In genomic region chr13:69717860-69718598, GRCm38 (mm10) we compare ENCODE assay signal across 15 mouse cellular contexts. TPM values are rescaled to one million over a fixed set of nuclear protein-coding genes. Genes with fewer than 3 reads are reported as not detected.
DNase-seq lines count a peak whose midpoint lies in the region; ATAC-seq lines count a peak whose summit lies in the region.
"Had no signal": no experiment of that assay in that cellular context is flagged by ENCODE, and none has a peak within 500 bp of the region (broad histone marks: within the 10 kb centered on the region; RNA-seq: fewer than 3 reads in every experiment).

No protein-coding gene starts in this region.

- DNase-seq in embryo, embryonic 10.5 days (ENCODE audit: low spot score) = peak; percentile 70
- DNase-seq in hindbrain, embryonic 10.5 days (ENCODE audit: low spot score) = peak; percentile 22
- peak; percentile 65 for DNase-seq in retina, embryonic 14.5 days (ENCODE audit: low spot score)
- DNase-seq in gastrocnemius, adult 18-20 months (ENCODE audit: low spot score) = no peak
- no peak for DNase-seq in urinary bladder, postnatal 36 days (ENCODE audit: low spot score in 2 of 2)
- DNase-seq in adrenal gland, postnatal 14 days = no peak
- DNase-seq: adrenal gland, adult 8-10 months; cerebellum, adult 8-10 months; gastrocnemius, postnatal 36 days; kidney, postnatal 10 days; right cerebral cortex, postnatal 14 days had no signal

- 0 out of 2 replicates have a peak, but pooled peaks have one; percentile 12 for ATAC-seq in midbrain, embryonic 12.5 days (ENCODE audit: low FRiP score, low read depth)
- ATAC-seq in midbrain, embryonic 16.5 days = no peak

- H3K27me3 ChIP-seq in midbrain, embryonic 12.5 days = no peaks in the 10 kb centered on the region
- no peaks in the 10 kb centered on the region for H3K27me3 ChIP-seq in midbrain, embryonic 16.5 days (ENCODE audit: control insufficient read depth, insufficient read depth, low read depth, low read length)
- no peaks in the 10 kb centered on the region for H3K27me3 ChIP-seq in hindbrain, embryonic 10.5 days (ENCODE audit: insufficient read depth, poor library complexity, severe bottlenecking)
- H3K27me3 ChIP-seq: CH12.LX had no signal

- H3K4me3 ChIP-seq in midbrain, embryonic 12.5 days = no peak overlapping the region
- no peak overlapping the region for H3K4me3 ChIP-seq in midbrain, embryonic 16.5 days (ENCODE audit: low read depth, low read length)
- no peak overlapping the region for H3K4me3 ChIP-seq in hindbrain, embryonic 10.5 days

- no peak overlapping the region for H3K27ac ChIP-seq in midbrain, embryonic 12.5 days (replicated peaks)
- no peak overlapping the region for H3K27ac ChIP-seq in midbrain, embryonic 16.5 days (ENCODE audit: low read length)
- no peak overlapping the region for H3K27ac ChIP-seq in hindbrain, embryonic 10.5 days

- peaks cover 16% of the 10 kb centered on the region for H3K4me1 ChIP-seq in midbrain, embryonic 12.5 days
- H3K4me1 ChIP-seq in midbrain, embryonic 16.5 days (ENCODE audit: control insufficient read depth, insufficient read depth, low read length) = peaks cover 3% of the 10 kb centered on the region; the same call in 1 of the 2 replicates
- peaks cover 30% of the 10 kb centered on the region for H3K4me1 ChIP-seq in hindbrain, embryonic 10.5 days (replicated peaks)

- no peaks in the 10 kb centered on the region for H3K36me3 ChIP-seq in midbrain, embryonic 12.5 days
- H3K36me3 ChIP-seq in midbrain, embryonic 16.5 days (ENCODE audit: control insufficient read depth, insufficient read depth, low read length) = no peaks in the 10 kb centered on the region
- no peaks in the 10 kb centered on the region for H3K36me3 ChIP-seq in hindbrain, embryonic 10.5 days

- no peaks in the 10 kb centered on the region for H3K9me3 ChIP-seq in midbrain, embryonic 12.5 days
- no peaks in the 10 kb centered on the region for H3K9me3 ChIP-seq in midbrain, embryonic 16.5 days (replicated peaks; ENCODE audit: control insufficient read depth, low read length, poor library complexity, severe bottlenecking)
- H3K9me3 ChIP-seq in hindbrain, embryonic 10.5 days = no peaks in the 10 kb centered on the region

- WGBS in midbrain, embryonic 12.5 days = 17% methylated on average over 11 of the region's 11 CpGs
- 15% methylated on average over 11 of the region's 11 CpGs for WGBS in midbrain, embryonic 16.5 days
- WGBS in hindbrain, embryonic 10.5 days = 13% methylated on average over 11 of the region's 11 CpGs

- no peak overlapping the region for H3K9ac ChIP-seq in midbrain, embryonic 12.5 days (replicated peaks)
- no peak overlapping the region for H3K9ac ChIP-seq in midbrain, embryonic 16.5 days (ENCODE audit: low read depth, low read length)

- no peak overlapping the region for H3K4me2 ChIP-seq in midbrain, embryonic 12.5 days (replicated peaks)
- no peak overlapping the region for H3K4me2 ChIP-seq in midbrain, embryonic 16.5 days (ENCODE audit: low read length)

RNA-seq across cellular contexts. Expression of gene Ube2ql1, which starts 21.7 kb away (rescaled TPM):
- polyA plus RNA-seq in midbrain, embryonic 12.5 days (2016; fragmentation: Nextera tagmentation; extraction: Ambion mirVana) = 7.7 and 9.6 TPM in 2 replicates
- 21.3 and 22.8 TPM in 2 replicates for polyA plus RNA-seq in midbrain, embryonic 16.5 days (2015; fragmentation: Nextera tagmentation; extraction: Ambion mirVana)
- polyA plus RNA-seq in hindbrain, embryonic 10.5 days (2016; fragmentation: Nextera tagmentation; extraction: Ambion mirVana) = 2.6 and 6.1 TPM in 2 replicates
- under 1 TPM; 0.62 to 1.00 TPM for total RNA-seq in gastrocnemius, adult 18-20 months (2021)
- total RNA-seq in adrenal gland, postnatal 14 days (2021) = 1.4 and 2.3 TPM in 2 replicates
- total RNA-seq: CH12.LX; monocyte, adult 5-6 weeks had no signal

Comparison
In these comparisons a context has a peak if more than half of its experiments do, and no peak if none do; other contexts are left out.
1. DNase-seq: peak in embryo, embryonic 10.5 days (single experiment), hindbrain, embryonic 10.5 days (single experiment) and retina, embryonic 14.5 days (single experiment); none in gastrocnemius, adult 18-20 months (single experiment), urinary bladder, postnatal 36 days (0 of 2) and adrenal gland, postnatal 14 days (single experiment).